Mouse (Mus musculus) MEL (cell line): ENCODE measurements at regions not wholly inside any gene's neighbourhood (a gene's known extent, or its start where the extent isn't known, plus 50 kb on each side); places are given as distances from the start of the nearest gene placed in this dataset.

ENCODE experiments used
- DNase-seq: peaks from one replicate; pipeline ENCODE4 v3.0.0; 2011; ENCODE audit warnings: low read depth, low spot score
- H3K27ac ChIP-seq: 2 replicates; pipeline ENCODE4 v1.5.1; 2012; ENCODE audit warnings: low read depth, mild to moderate bottlenecking, control low read depth, low read length, moderate library complexity; ENCODE audit not compliant: control insufficient read depth
- H3K27me3 ChIP-seq, 2 experiments: fragments of 150-350 bp in 1 of 2; sonication (generic) in 1 of 2; 2 replicates each; pipeline ENCODE4 v1.6.1; 2012; ENCODE audit warnings: low read length in 2 of 2, mild to moderate bottlenecking in 2 of 2, improper control_type of control experiment in 1 of 2, moderate library complexity in 1 of 2; ENCODE audit not compliant: insufficient read depth in 2 of 2, control insufficient read depth in 1 of 2
- H3K36me3 ChIP-seq, 2 experiments: 2 replicates each; pipeline ENCODE4 v1.6.1; 2012 to 2014; ENCODE audit warnings: low read length in 2 of 2, improper control_type of control experiment in 1 of 2, inconsistent platforms in 1 of 2, mild to moderate bottlenecking in 1 of 2; ENCODE audit not compliant: insufficient read depth in 2 of 2, control insufficient read depth in 1 of 2
- H3K4me1 ChIP-seq, 2 experiments: fragments of 150-350 bp in 1 of 2; sonication (generic) in 1 of 2; 2 replicates each; pipeline ENCODE4 v1.6.1; 2012; ENCODE audit warnings: low read length in 2 of 2, improper control_type of control experiment in 1 of 2, mild to moderate bottlenecking in 1 of 2; ENCODE audit not compliant: insufficient read depth in 2 of 2, control insufficient read depth in 1 of 2
- H3K4me3 ChIP-seq, 2 experiments: fragments of 150-350 bp in 1 of 2; sonication (generic) in 1 of 2; 2 replicates each; pipeline ENCODE4 v1.5.1; 2012; ENCODE audit warnings: low read depth in 2 of 2, low read length in 2 of 2, mild to moderate bottlenecking in 2 of 2, moderate library complexity in 2 of 2, control low read depth in 1 of 2, improper control_type of control experiment in 1 of 2; ENCODE audit not compliant: control insufficient read depth in 1 of 2, insufficient read depth in 1 of 2
- H3K79me2 ChIP-seq: 2 replicates; pipeline ENCODE4 v1.6.1; 2012; ENCODE audit warnings: mild to moderate bottlenecking, low read length, moderate library complexity; ENCODE audit not compliant: control insufficient read depth, poor library complexity, insufficient read depth
- H3K9ac ChIP-seq: 2 replicates; pipeline ENCODE4 v1.6.1; 2012; ENCODE audit warnings: low read depth, mild to moderate bottlenecking, control low read depth, low read length, moderate library complexity; ENCODE audit not compliant: control insufficient read depth, poor library complexity, severe bottlenecking
- H3K9me3 ChIP-seq: fragments of 150-350 bp; sonication (generic); replicated peaks from 2 replicates; pipeline ENCODE4 v1.6.1; 2012; ENCODE audit warnings: mild to moderate bottlenecking, low read length, improper control_type of control experiment, moderate library complexity; ENCODE audit not compliant: insufficient read depth
- BHLHE40 ChIP-seq: IDR thresholded peaks from 2 replicates; pipeline ENCODE4 v1.6.1; 2012; ENCODE audit warnings: low read depth, mild to moderate bottlenecking, inconsistent platforms, low read length, improper control_type of control experiment, borderline replicate concordance
- CHD2 ChIP-seq: IDR thresholded peaks from 2 replicates; pipeline ENCODE4 v1.6.1; 2011; ENCODE audit warnings: low read length, improper control_type of control experiment
- CTCF ChIP-seq, 3 experiments: IDR thresholded peaks in 2 of 3; conservative IDR thresholded peaks in 1 of 3; 2 replicates each; pipeline ENCODE4 v1.5.1; 2011 to 2012; ENCODE audit warnings: low read length in 3 of 3, low read depth in 2 of 3, mild to moderate bottlenecking in 2 of 3, improper control_type of control experiment in 1 of 3, inconsistent platforms in 1 of 3, mixed read lengths in 1 of 3, moderate library complexity in 1 of 3; ENCODE audit not compliant: control insufficient read depth in 1 of 3, insufficient read depth in 1 of 3, poor library complexity in 1 of 3, severe bottlenecking in 1 of 3
- ELF1 ChIP-seq: IDR thresholded peaks from 2 replicates; pipeline ENCODE4 v1.6.1; 2014; ENCODE audit warnings: low read depth, mild to moderate bottlenecking, inconsistent platforms, low read length, improper control_type of control experiment, moderate library complexity
- EP300 ChIP-seq, 2 experiments: IDR thresholded peaks; 2 replicates each; pipeline ENCODE4 v1.6.1; 2011; ENCODE audit warnings: improper control_type of control experiment in 2 of 2, low read length in 2 of 2, low read depth in 1 of 2, mild to moderate bottlenecking in 1 of 2
- ETS1 ChIP-seq: IDR thresholded peaks from 2 replicates; pipeline ENCODE4 v1.6.1; 2012; ENCODE audit warnings: low read depth, mild to moderate bottlenecking, inconsistent platforms, low read length, improper control_type of control experiment, moderate library complexity
- GATA1 ChIP-seq: IDR thresholded peaks from 2 replicates; pipeline ENCODE4 v1.6.1; 2011; ENCODE audit warnings: low read depth, low read length, improper control_type of control experiment
- HCFC1 ChIP-seq: IDR thresholded peaks from 2 replicates; pipeline ENCODE4 v1.6.1; 2012; ENCODE audit warnings: low read depth, mild to moderate bottlenecking, inconsistent platforms, low read length, improper control_type of control experiment, moderate library complexity
- KAT2A ChIP-seq: conservative IDR thresholded peaks from 2 replicates; pipeline ENCODE4 v1.6.1; 2012; ENCODE audit warnings: low read depth, low read length, improper control_type of control experiment, inconsistent platforms
- MAFK ChIP-seq: IDR thresholded peaks from 2 replicates; pipeline ENCODE4 v1.6.1; 2011; ENCODE audit warnings: low read depth, mild to moderate bottlenecking, low read length, improper control_type of control experiment, borderline replicate concordance
- MAX ChIP-seq: IDR thresholded peaks from 2 replicates; pipeline ENCODE4 v1.6.1; 2011; ENCODE audit warnings: low read length, improper control_type of control experiment
- MEF2A ChIP-seq: IDR thresholded peaks from 2 replicates; pipeline ENCODE4 v1.6.1; 2014; ENCODE audit warnings: low read depth, mild to moderate bottlenecking, inconsistent platforms, low read length, improper control_type of control experiment; ENCODE audit not compliant: poor library complexity, insufficient replicate concordance, severe bottlenecking; ENCODE audit errors: extremely low read depth
- MXI1 ChIP-seq: IDR thresholded peaks from 2 replicates; pipeline ENCODE4 v1.6.1; 2011; ENCODE audit warnings: mild to moderate bottlenecking, low read depth, low read length, improper control_type of control experiment
- MYB ChIP-seq: IDR thresholded peaks from 2 replicates; pipeline ENCODE4 v1.6.1; 2011; ENCODE audit warnings: mild to moderate bottlenecking, low read depth, low read length, improper control_type of control experiment
- NRF1 ChIP-seq: IDR thresholded peaks from 2 replicates; pipeline ENCODE4 v1.6.1; 2014; ENCODE audit warnings: low read depth, mild to moderate bottlenecking, inconsistent platforms, low read length, improper control_type of control experiment, moderate library complexity; ENCODE audit not compliant: poor library complexity, insufficient read depth, severe bottlenecking
- POLR2A ChIP-seq, 2 experiments: IDR thresholded peaks; 2 replicates each; pipeline ENCODE4 v1.6.1; 2011 to 2012; ENCODE audit warnings: low read length in 2 of 2, mild to moderate bottlenecking in 2 of 2, control low read depth in 1 of 2, improper control_type of control experiment in 1 of 2, low read depth in 1 of 2, moderate library complexity in 1 of 2; ENCODE audit not compliant: control insufficient read depth in 1 of 2, insufficient read depth in 1 of 2, poor library complexity in 1 of 2
- POLR2AphosphoS2 ChIP-seq: IDR thresholded peaks from 2 replicates; pipeline ENCODE4 v1.6.1; 2011; ENCODE audit warnings: low read length, improper control_type of control experiment
- POLR2AphosphoS5 ChIP-seq: IDR thresholded peaks from 2 replicates; pipeline ENCODE4 v1.6.1; 2012; ENCODE audit warnings: low read depth, borderline replicate concordance, mild to moderate bottlenecking, inconsistent platforms, low read length, moderate library complexity, mixed read lengths
- RAD21 ChIP-seq: IDR thresholded peaks from 2 replicates; pipeline ENCODE4 v1.6.1; 2011; ENCODE audit warnings: mild to moderate bottlenecking, low read depth, low read length, improper control_type of control experiment
- RCOR1 ChIP-seq: IDR thresholded peaks from 2 replicates; pipeline ENCODE4 v1.6.1; 2012; ENCODE audit warnings: low read depth, mild to moderate bottlenecking, inconsistent platforms, low read length, improper control_type of control experiment
- SIN3A ChIP-seq: IDR thresholded peaks from 2 replicates; pipeline ENCODE4 v1.6.1; 2012; ENCODE audit warnings: low read length, improper control_type of control experiment, inconsistent platforms
- SMC3 ChIP-seq: IDR thresholded peaks from 2 replicates; pipeline ENCODE4 v1.6.1; 2011; ENCODE audit warnings: low read depth, low read length, improper control_type of control experiment
- TBP ChIP-seq: IDR thresholded peaks from 2 replicates; pipeline ENCODE4 v1.8.0; 2011; ENCODE audit warnings: low read depth, low read length, improper control_type of control experiment
- USF1 ChIP-seq: IDR thresholded peaks from 2 replicates; pipeline ENCODE4 v1.6.1; 2014; ENCODE audit warnings: low read depth, mild to moderate bottlenecking, inconsistent platforms, low read length, improper control_type of control experiment, moderate library complexity
- ZC3H11A ChIP-seq: IDR thresholded peaks from 2 replicates; pipeline ENCODE4 v1.6.1; 2012; ENCODE audit warnings: low read depth, mild to moderate bottlenecking, inconsistent platforms, low read length, improper control_type of control experiment
- ZKSCAN1 ChIP-seq: IDR thresholded peaks from 2 replicates; pipeline ENCODE4 v1.6.1; 2012; ENCODE audit warnings: low read depth, mild to moderate bottlenecking, inconsistent platforms, low read length, improper control_type of control experiment, moderate library complexity
- ZNF384 ChIP-seq: IDR thresholded peaks from 2 replicates; pipeline ENCODE4 v1.6.1; 2012; ENCODE audit warnings: low read depth, mild to moderate bottlenecking, inconsistent platforms, low read length, improper control_type of control experiment

DNA sequence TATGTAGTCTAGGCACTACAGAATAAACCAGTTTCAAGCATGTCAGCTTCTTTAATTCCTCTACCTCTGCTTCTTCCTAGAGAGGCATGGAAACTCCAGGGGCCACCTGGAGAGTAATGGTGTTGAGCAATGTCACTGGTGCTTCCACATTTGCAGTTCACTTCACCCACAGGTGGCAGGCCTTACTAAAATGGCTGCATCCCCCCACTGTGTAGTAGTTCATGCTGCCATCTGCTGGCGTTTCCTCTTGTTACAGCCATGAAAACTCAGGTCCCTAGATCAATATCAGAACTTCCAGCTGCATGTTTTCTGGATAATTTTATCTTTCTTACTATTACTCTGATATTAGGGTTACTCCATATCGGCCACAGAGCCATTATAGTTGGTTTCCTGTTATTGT, 336.2 kb upstream of the 2610001J05Rik start:
- TF ChIP-seq POLR2AphosphoS5: no peak
- no peak for TF ChIP-seq MAFK
- TF ChIP-seq TBP: no peak
- TF ChIP-seq SMC3: peak; percentile 90
- no peak for TF ChIP-seq CHD2
- no peak for TF ChIP-seq MYB
- TF ChIP-seq EP300 (IDR thresholded peaks at IDR 0.05; ENCODE audit: low read depth in 1 of 2, low read length in 2 of 2): no peak
- 0 out of 2 replicates have a peak, but pooled peaks have one; percentile 24 for TF ChIP-seq GATA1
- no peak for TF ChIP-seq ETS1
- no peak for TF ChIP-seq HCFC1
- no peak for TF ChIP-seq NRF1
- TF ChIP-seq ZKSCAN1: no peak
- TF ChIP-seq CTCF (IDR thresholded peaks at IDR 0.05 in 2 of 3, conservative IDR thresholded peaks at IDR 0.05 in 1 of 3; ENCODE audit: control insufficient read depth in 1 of 3, insufficient read depth in 1 of 3, low read depth in 2 of 3, low read length in 3 of 3, poor library complexity in 1 of 3, severe bottlenecking in 1 of 3): peak; percentile 26 to 80 (median 66); a peak in 5 of 6 replicates
- no peak for TF ChIP-seq BHLHE40
- TF ChIP-seq RAD21: peak; percentile 81
- TF ChIP-seq ZC3H11A: peak; percentile 67
- TF ChIP-seq SIN3A: no peak
- TF ChIP-seq POLR2A (IDR thresholded peaks at IDR 0.05; ENCODE audit: control insufficient read depth in 1 of 2, insufficient read depth in 1 of 2, low read depth in 1 of 2, low read length in 2 of 2, poor library complexity in 1 of 2): no peak
- no peak for TF ChIP-seq ELF1
- no peak for TF ChIP-seq USF1
- no peak for TF ChIP-seq KAT2A
- no peak for TF ChIP-seq MEF2A
- no peak for TF ChIP-seq MAX
- TF ChIP-seq ZNF384: no peak
- no peak for TF ChIP-seq RCOR1
- no peak for TF ChIP-seq MXI1
- TF ChIP-seq POLR2AphosphoS2: no peak
- Histone ChIP-seq H3K27ac (no peak overlapping the region), H3K27me3 (no peaks in the 10 kb centered on the region), H3K79me2 (no peaks in the 10 kb centered on the region), H3K9me3 (no peaks in the 10 kb centered on the region), H3K9ac (no peak overlapping the region), H3K36me3 (no peaks in the 10 kb centered on the region), H3K4me3 (no peak overlapping the region), H3K4me1 (no peaks in the 10 kb centered on the region)
- peak; percentile 56 for DNase-seq
